Mouse (Mus musculus) layer of hippocampus, postnatal 25 days (tissue): ENCODE data around the gene Dcst1. TPM values are rescaled to one million over a fixed set of nuclear protein-coding genes. Genes with fewer than 3 reads are reported as not detected.

ENCODE experiments used
- DNase-seq, 2 experiments: peaks; one replicate each; pipeline ENCODE4 v3.0.0; 2022; ENCODE audit warnings: mixed read lengths in 2 of 2, low spot score in 1 of 2; ENCODE audit errors: extremely low spot score in 1 of 2
- total RNA-seq, 2 experiments: library from RNA; stranded (reverse); gene quantifications; 2 replicates each; pipeline ENCODE4 v1.2.3; 2021

The Dcst1 gene
- total RNA-seq, 2 experiments from 2014 or later = not detected

DNA sequence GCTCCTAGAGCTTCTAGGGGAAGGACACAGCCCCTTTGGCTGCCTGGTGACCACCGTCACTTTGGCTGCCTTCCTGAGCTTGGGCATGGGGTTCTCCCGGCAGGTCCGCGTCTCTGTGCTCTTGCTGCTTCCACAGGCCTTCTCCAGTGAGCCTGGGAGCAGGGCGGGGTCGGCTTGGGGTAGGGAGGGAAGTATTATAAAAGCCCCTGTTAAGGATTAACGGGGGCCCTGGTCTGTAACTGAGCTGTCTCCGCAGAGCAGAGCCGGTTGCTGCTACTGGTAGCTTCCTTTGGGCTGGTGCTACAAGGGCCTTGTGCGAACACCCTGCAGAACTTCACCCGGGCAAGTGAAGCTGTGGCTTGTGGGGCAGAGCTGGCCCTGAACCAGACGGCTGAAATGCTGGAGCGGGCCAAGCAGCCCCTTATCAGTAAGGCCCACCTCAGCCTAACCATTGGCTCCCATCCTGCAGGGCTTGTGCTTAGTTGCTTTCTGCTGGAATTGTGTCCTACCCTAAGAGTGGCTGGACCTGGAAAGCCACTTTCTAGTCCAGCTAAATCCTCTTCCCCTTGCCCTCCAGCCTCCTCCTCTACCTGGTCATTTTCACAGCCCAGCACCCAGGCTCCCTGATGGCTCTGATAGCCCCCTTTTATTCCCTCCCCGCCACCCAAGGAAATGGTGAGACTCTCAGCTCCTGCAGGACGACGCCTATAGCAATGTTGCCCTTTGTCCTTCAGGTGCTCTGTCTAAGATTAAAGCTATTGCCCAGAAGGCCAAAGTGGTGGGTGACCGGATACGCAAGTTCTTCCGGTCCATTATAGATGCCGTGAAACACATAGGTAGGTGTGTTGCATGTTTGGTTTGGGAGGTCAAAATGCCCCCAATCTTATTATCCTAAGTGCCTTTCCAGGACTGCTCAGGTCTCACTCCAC is 697 bp upstream of the Dcst1 start:
- DNase-seq = no peak

DNA sequence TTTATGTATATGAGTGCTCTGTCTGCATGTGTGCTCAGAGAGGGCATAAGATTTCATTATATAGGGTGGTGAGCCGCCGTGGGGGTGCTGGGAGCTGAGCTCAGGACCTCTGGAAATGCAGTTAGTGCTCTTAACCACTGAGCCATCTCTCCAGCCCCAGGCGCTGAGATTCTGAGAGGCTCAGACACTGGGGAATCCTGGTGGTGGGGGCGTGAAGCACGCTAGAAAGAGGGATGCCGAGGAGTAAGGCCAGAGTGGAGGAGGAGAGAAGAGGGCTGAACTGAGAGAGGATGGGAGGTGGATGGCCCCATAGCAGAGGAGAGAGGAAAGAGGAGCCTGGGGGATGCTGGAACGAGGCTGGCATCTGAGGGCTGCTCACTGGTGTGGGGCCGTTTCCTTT is 422 bp downstream of the Dcst1 start:
- no peak for DNase-seq

DNA sequence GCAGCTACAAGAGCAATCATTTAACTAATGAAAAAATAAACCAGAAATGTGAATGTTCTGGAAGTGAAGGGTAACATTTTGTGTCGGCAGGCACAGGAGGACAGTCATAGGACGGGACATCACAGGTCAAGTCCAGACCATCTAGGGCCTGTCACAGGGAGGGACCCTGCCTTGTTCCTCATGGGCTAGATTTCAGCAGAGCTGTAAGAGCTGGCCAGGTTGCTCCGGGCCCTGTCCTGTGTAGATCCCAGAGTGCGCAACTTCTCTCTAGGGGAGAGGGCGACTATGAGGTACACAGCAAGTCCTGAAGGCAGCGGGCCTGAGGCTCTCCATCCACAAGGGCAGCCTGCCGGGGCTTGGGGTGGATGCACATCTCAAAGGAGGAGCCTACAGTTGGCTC is 3.4 kb downstream of the Dcst1 start, which contains the start of gene Dcst2:
Gene Dcst2 (plus strand): TSS at position 301 of the 400 bp plus-strand sequence.
- DNase-seq = no peak

DNA sequence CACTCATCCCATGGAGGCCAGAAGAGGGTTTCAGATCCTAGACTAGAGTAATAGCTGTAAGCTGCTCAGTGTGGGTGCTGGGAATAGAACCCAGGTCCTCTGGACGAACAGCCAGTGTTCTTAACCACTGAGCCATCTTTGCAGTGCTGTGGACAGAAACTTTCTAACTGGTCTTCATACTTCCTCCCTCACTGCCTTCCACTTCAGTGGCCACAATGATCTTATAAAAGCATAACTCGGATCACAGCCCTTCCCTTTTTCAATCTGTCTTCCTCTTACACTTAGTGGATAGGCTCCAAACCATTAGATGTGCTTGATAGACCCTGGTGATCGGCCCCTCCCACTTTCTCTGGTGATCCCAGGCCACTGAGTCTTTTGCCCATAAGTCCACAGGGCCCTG is 4.8 kb downstream of the Dcst1 start:
- DNase-seq = no peak

DNA sequence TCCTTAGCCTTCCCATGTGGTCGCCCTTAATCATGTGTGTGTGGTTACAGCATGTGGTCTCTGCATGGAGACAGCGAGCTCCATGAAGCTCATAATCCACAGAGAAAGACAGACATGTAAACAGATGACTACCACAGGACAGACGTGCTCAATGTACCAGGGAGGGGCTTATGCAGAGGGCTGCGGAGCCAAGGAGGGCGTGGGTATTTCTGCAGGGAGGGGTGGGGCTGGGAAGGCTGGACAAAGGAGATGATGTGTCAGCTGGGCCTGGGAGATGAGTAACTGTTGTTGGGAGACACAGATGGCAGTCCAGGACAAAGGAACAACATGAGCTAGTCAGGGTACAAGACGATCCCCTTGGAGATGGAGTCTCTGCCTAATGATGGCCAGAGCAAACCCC is 5.4 kb downstream of the Dcst1 start:
- no peak for DNase-seq

DNA sequence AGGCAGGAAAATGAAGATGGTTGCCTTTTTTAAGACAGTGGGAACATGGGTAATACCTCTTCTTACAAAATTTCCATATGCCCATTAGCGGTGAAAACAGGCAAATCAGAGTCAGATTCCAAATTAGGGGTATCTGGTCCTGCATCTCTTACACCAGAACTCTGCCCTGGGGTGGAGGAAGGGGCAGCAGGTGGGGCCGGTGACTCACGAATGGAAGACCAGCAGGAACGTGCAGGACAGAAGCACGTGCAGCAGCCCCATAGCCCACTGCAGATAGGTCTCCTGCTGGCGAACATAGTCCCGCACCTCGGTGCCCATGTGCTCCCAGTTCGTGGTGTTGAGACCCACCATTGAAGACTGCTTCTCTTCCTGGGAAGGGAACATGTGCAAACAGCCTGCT is 9.0 kb downstream of the Dcst1 start:
- no peak for DNase-seq

DNA sequence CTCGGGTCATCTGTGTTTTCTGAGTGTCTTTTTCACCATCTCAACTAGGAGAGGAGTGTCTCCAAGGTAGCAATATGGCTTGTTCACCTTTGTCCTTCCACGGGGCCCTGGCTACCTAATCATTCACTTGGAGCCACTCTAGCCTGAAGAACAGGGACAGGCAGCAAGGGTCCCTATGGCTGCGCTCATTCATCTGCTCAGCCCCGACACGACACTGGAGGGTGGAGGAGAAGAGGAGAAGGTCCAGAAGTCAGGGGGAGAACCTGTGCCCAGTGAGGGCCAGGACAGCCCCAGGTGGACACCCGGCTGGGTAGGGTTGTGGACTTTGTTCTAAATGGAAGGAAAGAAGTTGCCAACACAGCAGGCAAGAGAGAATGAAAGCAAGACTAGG is 9.5 kb downstream of the Dcst1 start:
- DNase-seq = no peak

DNA sequence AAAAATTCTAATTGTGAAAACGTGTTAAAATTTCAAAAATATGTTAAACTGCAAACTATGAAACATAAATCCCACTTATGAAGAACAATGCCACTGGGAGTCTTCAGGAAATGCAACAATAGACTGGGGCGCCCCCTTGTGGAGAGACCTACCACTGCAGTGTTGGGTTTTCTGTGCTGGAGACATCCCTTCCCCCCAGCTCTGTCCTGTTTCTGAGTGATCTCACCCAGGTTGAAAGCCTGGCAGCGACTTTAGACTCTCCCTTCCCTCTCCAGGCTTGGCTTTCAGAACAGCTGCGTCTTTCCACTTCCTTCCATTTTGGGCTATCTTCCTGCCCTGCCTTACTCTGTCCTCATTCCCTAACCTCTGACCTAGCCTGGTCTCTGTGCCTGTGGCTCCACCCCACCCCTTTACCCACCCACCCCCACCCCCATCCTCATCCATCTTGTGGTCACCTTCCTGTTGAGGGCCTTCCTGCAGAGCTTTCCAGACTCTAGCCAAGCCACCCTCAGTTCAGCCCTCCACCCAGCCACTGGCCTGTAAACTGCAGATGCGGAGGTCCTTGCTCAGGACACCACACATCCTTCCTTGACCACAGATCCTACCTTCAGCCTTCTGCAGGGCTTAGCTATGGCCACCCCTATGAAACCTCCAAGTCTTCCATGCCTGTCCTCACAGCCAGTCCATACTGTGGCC is 10.1 kb downstream of the Dcst1 start:
- peak; percentile 83 to 96 for DNase-seq

DNA sequence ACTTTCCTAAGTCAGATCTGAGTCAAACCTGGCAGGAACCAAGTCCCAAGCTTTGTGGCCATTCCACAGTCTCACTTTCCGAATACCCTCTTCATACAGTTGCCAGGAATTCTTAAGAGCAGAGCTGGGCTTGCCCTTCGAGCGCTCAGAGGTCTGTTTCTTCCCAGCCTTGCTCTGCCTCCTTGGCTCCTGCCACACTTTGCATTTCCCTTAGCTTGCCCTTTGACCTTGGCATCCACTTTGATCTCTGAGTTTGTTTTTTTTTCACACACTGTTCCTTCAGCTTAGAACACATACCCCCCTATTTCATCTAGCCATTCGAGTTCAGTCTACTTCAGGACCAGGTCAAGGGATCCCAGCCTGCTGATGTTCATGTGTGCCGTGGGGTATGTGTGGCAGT is 13.8 kb downstream of the Dcst1 start:
- no peak for DNase-seq

DNA sequence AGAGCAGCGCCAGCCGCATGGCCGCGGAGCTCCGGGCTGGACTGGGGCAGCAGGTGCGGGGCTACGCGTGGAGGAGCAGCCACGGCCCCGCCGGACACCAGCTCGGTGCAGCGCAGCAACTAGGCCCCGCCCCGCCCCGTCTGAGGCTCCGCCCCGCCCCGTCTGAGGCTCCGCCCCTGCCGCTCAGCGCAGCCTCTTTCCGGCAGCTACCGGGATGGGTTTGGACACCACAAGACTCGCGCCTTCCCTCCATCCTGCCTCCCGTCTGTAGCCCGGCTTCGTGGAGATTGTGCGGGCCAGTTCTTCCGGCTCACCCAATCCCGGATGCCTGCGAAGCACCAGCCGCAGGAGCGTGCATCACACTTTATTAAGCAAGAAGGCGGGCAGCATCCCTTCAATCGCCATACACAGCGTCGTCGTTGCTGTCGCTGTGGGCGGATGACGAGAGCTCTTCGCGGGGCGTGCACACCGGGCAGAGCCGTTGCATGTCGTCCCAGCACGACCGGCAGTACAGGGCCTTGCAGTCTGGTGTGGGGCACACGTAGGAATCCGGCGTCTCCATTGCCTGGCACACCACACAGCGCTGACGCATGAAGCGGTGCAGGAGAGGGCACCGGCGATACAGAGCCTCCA is 15.1 kb downstream of the Dcst1 start, which contains the start of gene Adam15:
Gene Adam15 (minus strand): TSS at position 128 of the 633 bp plus-strand sequence.
- DNase-seq = peak; percentile 84

DNA sequence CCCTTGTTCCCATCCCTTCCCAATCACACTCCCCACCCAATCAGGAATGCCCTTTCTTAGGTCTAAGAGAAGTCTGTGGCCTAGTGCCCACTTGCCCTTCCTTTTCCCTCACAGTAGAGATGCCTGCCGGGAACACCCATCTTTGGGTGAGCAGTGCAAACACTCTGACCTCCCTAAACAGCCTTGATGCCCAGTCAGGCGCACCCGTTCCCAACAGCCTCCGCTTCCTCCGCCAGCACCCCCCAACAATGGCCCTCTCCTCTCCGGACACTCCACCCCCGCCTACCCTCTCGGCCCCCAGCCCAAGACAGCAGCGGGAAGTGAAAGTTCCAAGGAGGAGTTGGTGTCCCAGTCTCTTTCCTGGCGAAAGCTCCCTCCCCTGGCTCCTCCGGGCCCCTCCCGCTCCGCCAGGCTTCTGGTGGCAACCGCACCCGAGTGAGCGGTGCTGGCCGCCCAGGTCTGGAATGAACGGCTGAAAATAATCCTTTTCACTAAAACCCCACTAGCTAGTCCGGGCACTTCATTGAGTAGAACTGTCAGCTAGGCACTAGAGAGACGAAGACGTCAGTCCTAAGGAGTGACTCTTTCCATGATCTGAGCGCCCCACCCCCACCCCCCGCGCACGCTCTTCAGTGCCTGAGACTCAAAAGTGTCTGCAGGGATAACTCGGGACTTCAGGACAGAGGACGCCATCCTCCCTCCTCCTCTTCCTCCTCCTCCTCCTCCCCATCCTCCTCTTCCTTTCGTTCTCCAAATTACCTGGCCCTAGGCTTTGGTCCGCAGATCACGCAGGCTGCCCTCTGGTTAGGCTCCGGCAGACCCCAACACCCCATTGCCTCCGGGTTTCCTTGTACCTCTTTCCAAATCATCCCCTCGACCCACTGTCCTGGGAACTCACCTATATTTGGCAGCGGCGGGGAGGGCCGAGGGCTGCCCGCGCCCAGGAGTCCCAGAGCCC is 15.9 kb downstream of the Dcst1 start:
- DNase-seq = no peak

DNA sequence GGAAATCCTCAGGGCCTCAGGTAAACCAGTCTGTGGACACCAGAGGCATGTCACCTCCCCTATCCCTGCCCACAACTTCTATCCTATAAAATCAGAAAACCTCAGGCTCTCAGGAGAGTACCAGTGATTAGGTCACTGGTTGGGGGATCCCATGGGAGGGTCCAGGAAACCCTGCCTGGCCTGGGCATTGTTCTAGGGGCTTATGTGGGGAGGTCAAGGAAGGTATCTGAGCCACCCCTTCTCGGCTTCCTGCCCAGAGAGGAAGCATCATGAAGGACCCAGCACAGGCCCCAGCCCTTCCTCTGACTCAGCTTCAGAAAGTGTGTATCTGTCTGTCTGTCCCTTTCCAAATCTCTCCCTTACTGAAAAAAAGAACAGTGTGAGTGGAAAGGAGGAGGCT is 17.1 kb downstream of the Dcst1 start:
- no peak for DNase-seq

DNA sequence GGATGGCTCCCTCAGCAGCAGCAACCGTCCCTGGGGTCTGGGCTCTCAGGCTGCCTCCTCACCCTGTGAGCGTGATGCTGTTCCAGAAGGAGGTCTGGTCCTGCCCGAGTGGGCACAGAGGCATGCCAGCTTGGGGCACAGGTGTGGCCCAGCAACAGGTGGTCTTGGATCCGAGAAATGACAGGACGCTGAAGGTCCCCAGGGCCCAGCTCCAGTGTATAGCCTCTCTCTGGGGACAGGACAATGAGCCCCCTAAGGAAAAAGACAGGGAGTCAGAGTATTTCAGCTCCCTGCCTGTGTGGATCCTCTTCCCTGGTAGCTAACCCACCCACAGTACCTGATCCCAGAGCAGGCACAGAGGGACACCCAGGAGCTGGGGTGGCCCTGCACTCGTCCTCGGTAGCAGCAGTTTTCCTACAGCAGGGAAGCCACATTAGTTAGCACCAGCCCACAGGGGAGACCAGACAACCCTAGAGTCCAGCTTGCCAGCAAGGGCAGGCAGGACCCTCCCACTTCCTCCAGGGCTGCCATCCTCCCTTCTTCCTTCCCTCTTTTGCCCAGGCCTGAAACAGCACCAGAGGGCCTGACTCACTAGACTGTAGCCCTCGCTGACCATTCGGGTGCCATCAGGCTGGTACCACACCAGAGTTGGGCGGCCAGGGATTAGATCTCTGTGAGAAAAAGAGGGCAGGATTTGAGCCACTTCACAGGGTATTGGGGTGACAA is 18.1 kb downstream of the Dcst1 start:
- DNase-seq = no peak

DNA sequence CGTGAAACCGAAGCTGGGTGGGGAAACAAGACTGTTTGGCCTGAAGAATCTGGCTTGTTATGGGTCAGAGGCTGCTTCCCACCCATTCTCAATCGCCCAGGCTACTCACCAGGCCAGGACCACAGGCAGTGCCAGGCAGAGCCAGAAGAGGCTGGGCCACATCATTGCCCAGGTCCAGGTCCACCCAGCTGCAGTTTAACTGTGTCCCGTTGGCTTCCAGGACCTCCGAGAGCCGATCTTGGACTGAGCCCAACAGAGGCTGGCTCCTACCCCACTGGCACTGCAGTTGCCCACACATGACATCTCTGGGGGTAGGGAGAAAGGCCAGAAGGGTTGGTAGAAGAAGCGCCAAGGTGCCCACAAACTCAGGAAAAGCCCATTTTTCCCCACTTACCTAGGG is 21.8 kb downstream of the Dcst1 start:
- DNase-seq = no peak

DNA sequence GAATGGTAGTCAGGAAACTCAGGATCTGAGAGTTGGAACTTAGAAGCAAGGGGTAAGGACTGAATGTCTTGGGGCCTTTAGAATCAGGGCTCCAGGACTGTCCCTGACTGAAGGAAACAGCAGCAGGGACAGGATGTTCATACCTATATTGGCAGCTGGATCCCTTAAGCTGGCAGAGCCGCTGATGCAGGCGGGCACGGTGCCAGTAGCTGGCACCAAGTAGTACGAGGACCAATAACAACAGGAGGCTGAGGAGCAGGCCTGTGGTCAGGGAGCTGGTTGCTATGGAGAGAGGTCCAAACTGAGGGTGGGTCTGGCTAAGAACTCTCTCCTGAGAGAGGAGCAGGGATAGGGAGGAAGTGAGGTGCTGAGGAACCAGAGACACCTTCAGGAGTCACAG is 23.3 kb downstream of the Dcst1 start:
- DNase-seq = no peak

DNA sequence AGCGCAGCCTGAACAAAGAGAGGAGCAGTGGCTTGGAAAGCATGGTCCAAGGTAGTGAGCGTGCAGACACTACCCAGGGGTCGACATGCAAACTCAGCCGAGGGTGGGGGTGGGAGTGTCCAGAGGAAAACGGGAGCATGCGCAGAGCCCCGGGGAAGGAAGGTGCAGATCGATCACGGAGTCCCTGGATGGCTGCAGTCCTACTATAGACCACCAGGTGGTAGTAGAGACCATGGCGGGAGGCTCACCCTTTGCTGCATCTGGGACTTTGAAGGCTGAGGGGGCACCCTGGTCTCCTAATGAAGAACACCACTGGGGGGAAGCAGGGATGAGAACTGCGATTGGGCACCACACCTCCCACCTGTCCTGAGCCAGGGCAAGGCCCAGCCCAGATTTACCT is 24.6 kb downstream of the Dcst1 start:
- DNase-seq = peak; percentile 70 to 89

DNA sequence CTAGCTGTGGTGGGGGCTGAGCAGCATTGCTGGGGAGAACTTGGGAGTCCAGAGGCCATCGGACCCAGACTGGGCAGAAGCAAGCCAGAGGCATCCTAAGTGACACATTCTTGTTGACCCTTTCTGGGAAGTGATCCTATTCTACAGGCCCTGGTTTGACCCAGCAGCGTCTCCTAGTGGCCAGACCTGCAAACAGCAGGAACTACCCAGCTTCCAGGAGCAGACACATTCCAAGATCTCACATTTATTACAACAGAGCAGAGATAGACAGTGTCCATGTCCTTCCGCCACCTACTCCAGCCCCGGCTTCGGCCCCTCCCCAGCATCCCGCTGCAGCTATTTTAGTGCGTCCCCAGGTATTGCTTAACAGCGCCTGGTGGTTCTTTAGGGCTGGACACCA is 25.6 kb downstream of the Dcst1 start:
- peak; percentile 63 to 77 for DNase-seq

DNA sequence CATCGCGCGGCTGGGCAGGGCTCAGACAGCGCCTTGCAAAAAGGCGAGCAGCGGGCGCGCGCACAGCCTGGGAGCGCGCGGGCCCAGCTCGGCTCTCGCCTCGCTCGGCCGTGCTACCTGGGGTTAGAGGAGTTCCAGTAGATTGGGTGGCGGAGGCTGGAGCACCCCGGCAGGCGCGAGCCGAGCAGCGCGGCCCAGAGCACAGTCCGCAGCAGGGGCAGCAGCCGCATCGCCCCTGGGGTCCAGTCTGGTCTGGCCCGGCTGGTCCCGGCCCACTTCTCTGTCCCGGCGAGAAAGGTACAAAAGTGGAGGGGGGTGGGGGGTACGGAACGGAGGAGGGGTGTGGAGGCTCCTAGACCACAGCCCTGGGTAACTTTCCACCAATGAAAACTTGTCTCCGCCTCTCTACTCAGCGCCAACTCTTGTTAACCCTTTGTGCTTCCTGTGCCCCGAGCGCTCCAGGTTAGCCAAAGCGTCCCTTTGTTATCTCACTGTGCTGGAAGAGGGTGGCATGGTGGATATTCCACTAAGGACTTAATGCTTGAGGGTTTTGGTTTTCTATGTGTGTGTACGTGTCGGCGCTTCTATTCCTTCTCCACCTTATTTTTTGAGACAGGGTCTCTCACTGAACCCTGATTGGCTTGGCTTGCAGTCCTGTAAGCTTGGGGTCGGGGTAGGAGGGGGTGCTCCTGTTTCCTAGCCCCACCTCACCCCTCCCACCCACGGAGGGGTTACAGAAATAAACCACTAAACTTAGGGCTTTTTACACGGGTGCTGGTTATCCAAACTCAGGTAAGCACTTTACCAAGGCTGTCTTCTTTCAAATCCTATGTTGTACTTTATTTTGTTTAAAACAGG is 27.1 kb downstream of the Dcst1 start, which contains the start of gene Efna4:
Gene Efna4 (minus strand): TSS at position 308 of the 858 bp plus-strand sequence.
- no peak for DNase-seq
